Mouse (Mus musculus) forebrain, embryonic 13.5 days (tissue): ENCODE measurements at regions not wholly inside any gene's neighbourhood (a gene's known extent, or its start where the extent isn't known, plus 50 kb on each side); places are given as distances from the start of the nearest gene placed in this dataset.
A peak's percentile ranks its signal among the peaks of the same experiment; 100 is the strongest.

Experiments used
- ATAC-seq: fragments of 200-750 bp; cut with Nextera tagmentation; 2 replicates; pipeline ENCODE4 v1.8.0; 2017
- H3K27ac ChIP-seq: fragments of 300-500 bp; sonication (generic); 2 replicates; pipeline ENCODE4 v1.5.1; 2015; ENCODE audit warnings: inconsistent platforms, mild to moderate bottlenecking, moderate library complexity
- H3K27me3 ChIP-seq: fragments of 300-500 bp; sonication (generic); 2 replicates; pipeline ENCODE4 v1.6.1; 2015; ENCODE audit warnings: mild to moderate bottlenecking, inconsistent platforms
- H3K36me3 ChIP-seq: fragments of 300-500 bp; sonication (generic); 2 replicates; pipeline ENCODE4 v1.6.1; 2015; ENCODE audit warnings: mild to moderate bottlenecking, inconsistent platforms; ENCODE audit not compliant: poor library complexity, severe bottlenecking
- H3K4me1 ChIP-seq: fragments of 300-500 bp; sonication (generic); 2 replicates; pipeline ENCODE4 v1.6.1; 2015; ENCODE audit warnings: inconsistent platforms
- H3K4me2 ChIP-seq: fragments of 300-500 bp; sonication (generic); 2 replicates; pipeline ENCODE4 v1.6.1; 2015; ENCODE audit warnings: inconsistent platforms, mild to moderate bottlenecking, moderate library complexity
- H3K4me3 ChIP-seq: fragments of 300-500 bp; sonication (generic); 2 replicates; pipeline ENCODE4 v1.5.1; 2015; ENCODE audit warnings: mild to moderate bottlenecking, inconsistent platforms
- H3K9ac ChIP-seq: fragments of 300-500 bp; sonication (generic); 2 replicates; pipeline ENCODE4 v1.6.1; 2015; ENCODE audit warnings: mild to moderate bottlenecking, inconsistent platforms
- H3K9me3 ChIP-seq: fragments of 300-500 bp; sonication (generic); replicated peaks from 2 replicates; pipeline ENCODE4 v1.6.1; 2016; ENCODE audit warnings: inconsistent platforms
- WGBS: fragments of 180-500 bp; shearing (Covaris S2); methylation state at CpG from one replicate; pipeline ENCODE4 v1.1.7; 2015; 5-methylcytosine and 5-hydroxymethylcytosine counted together

- ATAC-seq: no peak
- Histone ChIP-seq H3K4me2 (no peak overlapping the region), H3K27ac (no peak overlapping the region), H3K9ac (no peak overlapping the region), H3K27me3 (no peaks in the 10 kb centered on the region), H3K36me3 (no peaks in the 10 kb centered on the region), H3K4me1 (no peaks in the 10 kb centered on the region), H3K9me3 (no peaks in the 10 kb centered on the region), H3K4me3 (no peak overlapping the region)
- WGBS: 95% methylated on average over 5 of the region's 5 CpGs
These were observed 2942.3 kb upstream of the Gm7489 start for GRCm38 (mm10) chr15:50942429-50942828.

- no peaks in the 10 kb centered on the region for H3K36me3 ChIP-seq
- no peaks in the 10 kb centered on the region for H3K27me3 ChIP-seq
- no peak overlapping the region for H3K4me3 ChIP-seq
- H3K4me1 ChIP-seq: no peaks in the 10 kb centered on the region
- H3K27ac ChIP-seq: no peak overlapping the region
- no peak overlapping the region for H3K9ac ChIP-seq
- 87% methylated on average over 4 of the region's 4 CpGs for WGBS
- H3K9me3 ChIP-seq: no peaks in the 10 kb centered on the region
- H3K4me2 ChIP-seq: no peak overlapping the region
- no peak for ATAC-seq
These were observed 2939.7 kb upstream of the Gm7489 start for GRCm38 (mm10) chr15:50944976-50945375.

GRCm38 (mm10) chr15:50959109-50959508 lies 2925.6 kb upstream of the Gm7489 start:
- Histone ChIP-seq H3K9ac (no peak overlapping the region), H3K4me2 (no peak overlapping the region), H3K27ac (no peak overlapping the region), H3K4me3 (no peak overlapping the region), H3K9me3 (no peaks in the 10 kb centered on the region), H3K4me1 (no peaks in the 10 kb centered on the region), H3K36me3 (no peaks in the 10 kb centered on the region), H3K27me3 (no peaks in the 10 kb centered on the region)
- WGBS: 90% methylated on average over 3 of the region's 3 CpGs
- no peak for ATAC-seq

GRCm38 (mm10) chr15:50963606-50964005 lies 2921.1 kb upstream of the Gm7489 start:
- no peak overlapping the region for H3K9ac ChIP-seq
- H3K9me3 ChIP-seq: no peaks in the 10 kb centered on the region

GRCm38 (mm10) chr15:50964236-50964635 lies 2920.5 kb upstream of the Gm7489 start:
- Histone ChIP-seq H3K4me3 (no peak overlapping the region), H3K4me1 (no peaks in the 10 kb centered on the region), H3K4me2 (no peak overlapping the region), H3K36me3 (no peaks in the 10 kb centered on the region), H3K27ac (no peak overlapping the region), H3K9me3 (no peaks in the 10 kb centered on the region), H3K9ac (no peak overlapping the region), H3K27me3 (no peaks in the 10 kb centered on the region)
- ATAC-seq: no peak
- 97% methylated on average over 2 of the region's 2 CpGs for WGBS

More at GRCm38 (mm10) chr15:50963606-50964005, 2921.1 kb upstream of the Gm7489 start:
- no peak for ATAC-seq
- Histone ChIP-seq H3K27me3 (no peaks in the 10 kb centered on the region), H3K27ac (no peak overlapping the region), H3K4me1 (no peaks in the 10 kb centered on the region), H3K36me3 (no peaks in the 10 kb centered on the region), H3K4me2 (no peak overlapping the region), H3K4me3 (no peak overlapping the region)
- 75% methylated on average over 5 of the region's 5 CpGs for WGBS

GRCm38 (mm10) chr15:50967176-50967575 lies 2917.5 kb upstream of the Gm7489 start:
- ATAC-seq: no peak
- Histone ChIP-seq H3K9ac (no peak overlapping the region), H3K36me3 (no peaks in the 10 kb centered on the region), H3K27ac (no peak overlapping the region), H3K4me2 (no peak overlapping the region), H3K9me3 (no peaks in the 10 kb centered on the region), H3K4me1 (no peaks in the 10 kb centered on the region), H3K4me3 (no peak overlapping the region), H3K27me3 (no peaks in the 10 kb centered on the region)
- 22% methylated on average over 2 of the region's 2 CpGs for WGBS

GRCm38 (mm10) chr15:50970637-50971036 lies 2914.1 kb upstream of the Gm7489 start:
- Histone ChIP-seq H3K4me3 (no peak overlapping the region), H3K36me3 (no peaks in the 10 kb centered on the region), H3K27me3 (no peaks in the 10 kb centered on the region), H3K4me2 (no peak overlapping the region), H3K4me1 (no peaks in the 10 kb centered on the region), H3K9me3 (no peaks in the 10 kb centered on the region), H3K9ac (no peak overlapping the region), H3K27ac (no peak overlapping the region)
- WGBS: 73% methylated on average over 4 of the region's 4 CpGs
- ATAC-seq: no peak

- H3K27ac ChIP-seq: no peak overlapping the region
- H3K27me3 ChIP-seq: no peaks in the 10 kb centered on the region
- no peaks in the 10 kb centered on the region for H3K9me3 ChIP-seq
- no peak overlapping the region for H3K4me3 ChIP-seq
- H3K4me2 ChIP-seq: no peak overlapping the region
- H3K9ac ChIP-seq: no peak overlapping the region
- no peak for ATAC-seq
- no peaks in the 10 kb centered on the region for H3K4me1 ChIP-seq
- 92% methylated on average over 13 of the region's 13 CpGs for WGBS
- H3K36me3 ChIP-seq: no peaks in the 10 kb centered on the region
These were observed 2912.1 kb upstream of the Gm7489 start for GRCm38 (mm10) chr15:50972593-50972992.

- no peak for ATAC-seq
- Histone ChIP-seq H3K36me3 (no peaks in the 10 kb centered on the region), H3K9ac (no peak overlapping the region), H3K4me3 (no peak overlapping the region), H3K27me3 (no peaks in the 10 kb centered on the region), H3K4me1 (no peaks in the 10 kb centered on the region), H3K9me3 (no peaks in the 10 kb centered on the region), H3K27ac (no peak overlapping the region), H3K4me2 (no peak overlapping the region)
- 85% methylated on average over 9 of the region's 9 CpGs for WGBS
These were observed 2910.5 kb upstream of the Gm7489 start for GRCm38 (mm10) chr15:50974002-50974754.

GRCm38 (mm10) chr15:50989457-50989856 lies 2895.2 kb upstream of the Gm7489 start:
- no peak for ATAC-seq
- Histone ChIP-seq H3K4me2 (no peak overlapping the region), H3K4me1 (no peaks in the 10 kb centered on the region), H3K9me3 (no peaks in the 10 kb centered on the region), H3K27ac (no peak overlapping the region), H3K4me3 (no peak overlapping the region), H3K27me3 (no peaks in the 10 kb centered on the region), H3K9ac (no peak overlapping the region), H3K36me3 (no peaks in the 10 kb centered on the region)
- 83% methylated on average over 4 of the region's 4 CpGs for WGBS

- ATAC-seq: peak; percentile 43; the same call in 1 of the 2 replicates
- Histone ChIP-seq H3K9me3 (no peaks in the 10 kb centered on the region), H3K36me3 (no peaks in the 10 kb centered on the region), H3K27me3 (no peaks in the 10 kb centered on the region), H3K27ac (no peak overlapping the region), H3K4me3 (no peak overlapping the region), H3K9ac (no peak overlapping the region), H3K4me1 (no peaks in the 10 kb centered on the region), H3K4me2 (no peak overlapping the region)
- 70% methylated on average over 4 of the region's 4 CpGs for WGBS
These were observed 2893.0 kb upstream of the Gm7489 start for GRCm38 (mm10) chr15:50991667-50992066.

- WGBS: 72% methylated on average over 2 of the region's 2 CpGs
- H3K27me3 ChIP-seq: no peaks in the 10 kb centered on the region
These were observed 2892.5 kb upstream of the Gm7489 start for GRCm38 (mm10) chr15:50992246-50992645.

GRCm38 (mm10) chr15:50993121-50993520 lies 2891.6 kb upstream of the Gm7489 start:
- H3K9ac ChIP-seq: no peak overlapping the region

More at GRCm38 (mm10) chr15:50992246-50992645, 2892.5 kb upstream of the Gm7489 start:
- no peak overlapping the region for H3K4me3 ChIP-seq
- H3K27ac ChIP-seq: no peak overlapping the region
- peaks cover 3% of the 10 kb centered on the region for H3K4me1 ChIP-seq
- no peaks in the 10 kb centered on the region for H3K36me3 ChIP-seq
- H3K9ac ChIP-seq: no peak overlapping the region
- no peak overlapping the region for H3K4me2 ChIP-seq
- ATAC-seq: no peak
- no peaks in the 10 kb centered on the region for H3K9me3 ChIP-seq

More at GRCm38 (mm10) chr15:50993121-50993520, 2891.6 kb upstream of the Gm7489 start:
- Histone ChIP-seq H3K27me3 (no peaks in the 10 kb centered on the region), H3K9me3 (no peaks in the 10 kb centered on the region), H3K4me3 (no peak overlapping the region), H3K4me1 (peaks cover 7% of the 10 kb centered on the region), H3K4me2 (no peak overlapping the region), H3K36me3 (no peaks in the 10 kb centered on the region), H3K27ac (no peak overlapping the region)
- ATAC-seq: 0 out of 2 replicates have a peak, but pooled peaks have one; percentile 22
- WGBS: 52% methylated on average over 5 of the region's 5 CpGs
